Mouse (Mus musculus): Measurements from ENCODE around the gene Sumo1.

GRCm38 (mm10) chr1:59609458-59609857 is 61.2 kb downstream of the Sumo1 start:
- TF ChIP-seq CTCF (conservative IDR thresholded peaks at IDR 0.05 in 1 of 2, IDR thresholded peaks at IDR 0.05 in 1 of 2; ENCODE audit: low read depth in 2 of 2, low read length in 2 of 2) = peak; percentile 73 to 80; a peak in 3 of 4 replicates
- no peak for TF ChIP-seq ZNF384 (IDR thresholded peaks at IDR 0.05; ENCODE audit: low read depth, low read length)
- TF ChIP-seq MAFK (IDR thresholded peaks at IDR 0.05; ENCODE audit: insufficient replicate concordance, low read length) = no peak
- TF ChIP-seq KAT2A (IDR thresholded peaks at IDR 0.05; ENCODE audit: insufficient replicate concordance, low read length) = no peak
- peak; percentile 80; the same call in 1 of the 2 replicates for TF ChIP-seq MAX (IDR thresholded peaks at IDR 0.05; ENCODE audit: low read length)
- TF ChIP-seq USF1 (IDR thresholded peaks at IDR 0.05; ENCODE audit: low read depth, low read length) = no peak
- TF ChIP-seq JUND (conservative IDR thresholded peaks at IDR 0.05; ENCODE audit: low read depth, low read length) = no peak
- TF ChIP-seq EP300 (IDR thresholded peaks at IDR 0.05; ENCODE audit: low read length) = no peak
- TF ChIP-seq TCF12 (IDR thresholded peaks at IDR 0.05; ENCODE audit: low read depth, low read length) = 0 out of 2 replicates have a peak, but pooled peaks have one; percentile 19
